Mouse (Mus musculus): ENCODE measurements at regions not wholly inside any gene's neighbourhood (a gene's known extent, or its start where the extent isn't known, plus 50 kb on each side); places are given as distances from the start of the nearest gene placed in this dataset.

DNA sequence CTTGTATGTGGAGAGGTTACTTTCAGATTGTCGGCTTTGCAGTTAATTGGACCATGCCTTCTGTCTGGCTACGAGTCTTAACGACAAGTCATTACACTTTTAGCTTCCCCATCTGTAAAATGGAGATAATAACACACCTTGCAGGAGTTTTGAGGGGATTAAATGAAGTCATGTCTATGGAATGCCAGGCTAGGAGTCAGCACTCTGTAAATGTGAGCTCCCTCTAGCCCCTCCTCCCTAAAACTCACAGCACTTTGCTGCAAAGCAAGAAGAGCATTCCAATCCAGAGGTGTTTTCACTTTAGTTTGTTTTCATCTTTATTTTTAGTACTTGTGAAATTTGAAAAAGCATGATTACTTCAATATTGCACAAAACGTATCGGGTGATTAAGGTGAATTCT is 287.7 kb upstream of the Maf start:
- Histone ChIP-seq H3K79me2 (ENCODE audit: control insufficient read depth, insufficient read depth, low read length, poor library complexity) (no peaks in the 10 kb centered on the region), H3K36me3 (ENCODE audit: control insufficient read depth in 1 of 2, insufficient read depth in 2 of 2, low read length in 2 of 2) (no peaks in the 10 kb centered on the region), H3K27me3 (ENCODE audit: control insufficient read depth in 1 of 2, insufficient read depth in 2 of 2, low read length in 2 of 2) (no peaks in the 10 kb centered on the region), H3K9ac (ENCODE audit: control insufficient read depth, low read depth, low read length, poor library complexity, severe bottlenecking) (no peak overlapping the region), H3K4me1 (ENCODE audit: control insufficient read depth in 1 of 2, insufficient read depth in 2 of 2, low read length in 2 of 2) (no peaks in the 10 kb centered on the region), H3K4me3 (ENCODE audit: control insufficient read depth in 1 of 2, insufficient read depth in 1 of 2, low read depth in 2 of 2, low read length in 2 of 2) (no peak overlapping the region), H3K9me3 (replicated peaks; ENCODE audit: insufficient read depth, low read length) (no peaks in the 10 kb centered on the region), H3K27ac (ENCODE audit: control insufficient read depth, low read depth, low read length) (no peak overlapping the region)
- DNase-seq (ENCODE audit: low read depth, low spot score): no peak
- no peak for TF ChIP-seq POLR2AphosphoS5 (IDR thresholded peaks at IDR 0.05; ENCODE audit: borderline replicate concordance, low read depth, low read length)
- no peak for TF ChIP-seq ETS1 (IDR thresholded peaks at IDR 0.05; ENCODE audit: low read depth, low read length)
- no peak for TF ChIP-seq CTCF (IDR thresholded peaks at IDR 0.05 in 2 of 3, conservative IDR thresholded peaks at IDR 0.05 in 1 of 3; ENCODE audit: control insufficient read depth in 1 of 3, insufficient read depth in 1 of 3, low read depth in 2 of 3, low read length in 3 of 3, poor library complexity in 1 of 3, severe bottlenecking in 1 of 3)
- TF ChIP-seq ZMIZ1 (IDR thresholded peaks at IDR 0.05; ENCODE audit: low read depth, low read length): no peak
- no peak for TF ChIP-seq CHD1 (IDR thresholded peaks at IDR 0.05; ENCODE audit: low read depth, low read length)
- no peak for TF ChIP-seq KAT2A (conservative IDR thresholded peaks at IDR 0.05; ENCODE audit: low read depth, low read length)
- TF ChIP-seq MYC (IDR thresholded peaks at IDR 0.05; ENCODE audit: low read depth, low read length): no peak
- no peak for TF ChIP-seq TCF12 (IDR thresholded peaks at IDR 0.05; ENCODE audit: low read depth, low read length)
- no peak for TF ChIP-seq TBP (IDR thresholded peaks at IDR 0.05; ENCODE audit: low read depth, low read length)
- no peak for TF ChIP-seq BHLHE40 (IDR thresholded peaks at IDR 0.05; ENCODE audit: borderline replicate concordance, low read depth, low read length)
- TF ChIP-seq ZNF384 (IDR thresholded peaks at IDR 0.05; ENCODE audit: low read depth, low read length): no peak
- no peak for TF ChIP-seq SMC3 (IDR thresholded peaks at IDR 0.05; ENCODE audit: low read depth, low read length)
- no peak for TF ChIP-seq MAZ (IDR thresholded peaks at IDR 0.05; ENCODE audit: low read depth, low read length)
- TF ChIP-seq NELFE (IDR thresholded peaks at IDR 0.05; ENCODE audit: low read depth, low read length): no peak

DNA sequence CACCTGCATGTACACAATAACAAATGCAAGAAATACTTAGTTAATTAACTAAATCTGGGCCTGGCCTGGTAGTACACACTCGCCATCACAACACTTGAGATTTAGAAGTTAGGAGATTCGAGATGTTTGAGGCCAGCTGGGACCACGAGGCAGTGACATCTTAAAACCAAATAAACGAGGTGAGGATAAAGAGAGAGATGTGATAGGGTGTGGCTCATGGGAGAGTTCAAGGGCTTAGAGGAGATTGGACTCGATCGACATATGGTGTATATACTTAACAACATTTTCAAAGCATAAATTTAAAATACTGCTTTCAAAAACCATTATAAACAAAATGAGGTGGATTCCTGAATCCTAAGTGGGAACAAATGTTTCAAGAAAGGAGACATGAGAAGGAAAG is 284.4 kb upstream of the Maf start:
- no peaks in the 10 kb centered on the region for H3K9me3 ChIP-seq (replicated peaks; ENCODE audit: insufficient read depth, low read length)
- no peak overlapping the region for H3K4me3 ChIP-seq (ENCODE audit: control insufficient read depth in 1 of 2, insufficient read depth in 1 of 2, low read depth in 2 of 2, low read length in 2 of 2)
- H3K4me1 ChIP-seq (ENCODE audit: control insufficient read depth in 1 of 2, insufficient read depth in 2 of 2, low read length in 2 of 2): no peaks in the 10 kb centered on the region
- no peaks in the 10 kb centered on the region for H3K36me3 ChIP-seq (ENCODE audit: control insufficient read depth in 1 of 2, insufficient read depth in 2 of 2, low read length in 2 of 2)
- no peak for TF ChIP-seq CHD1 (IDR thresholded peaks at IDR 0.05; ENCODE audit: low read depth, low read length)
- no peak for TF ChIP-seq CTCF (IDR thresholded peaks at IDR 0.05 in 2 of 3, conservative IDR thresholded peaks at IDR 0.05 in 1 of 3; ENCODE audit: control insufficient read depth in 1 of 3, insufficient read depth in 1 of 3, low read depth in 2 of 3, low read length in 3 of 3, poor library complexity in 1 of 3, severe bottlenecking in 1 of 3)
- no peak for TF ChIP-seq ZNF384 (IDR thresholded peaks at IDR 0.05; ENCODE audit: low read depth, low read length)
- no peak for TF ChIP-seq SMC3 (IDR thresholded peaks at IDR 0.05; ENCODE audit: low read depth, low read length)
- no peaks in the 10 kb centered on the region for H3K27me3 ChIP-seq (ENCODE audit: control insufficient read depth in 1 of 2, insufficient read depth in 2 of 2, low read length in 2 of 2)
- no peak for DNase-seq (ENCODE audit: low read depth, low spot score)
- H3K9ac ChIP-seq (ENCODE audit: control insufficient read depth, low read depth, low read length, poor library complexity, severe bottlenecking): no peak overlapping the region
- no peaks in the 10 kb centered on the region for H3K79me2 ChIP-seq (ENCODE audit: control insufficient read depth, insufficient read depth, low read length, poor library complexity)
- no peak overlapping the region for H3K27ac ChIP-seq (ENCODE audit: control insufficient read depth, low read depth, low read length)

- Histone ChIP-seq H3K4me3 (ENCODE audit: control insufficient read depth in 1 of 2, insufficient read depth in 1 of 2, low read depth in 2 of 2, low read length in 2 of 2) (no peak overlapping the region), H3K4me1 (ENCODE audit: control insufficient read depth in 1 of 2, insufficient read depth in 2 of 2, low read length in 2 of 2) (no peaks in the 10 kb centered on the region), H3K9ac (ENCODE audit: control insufficient read depth, low read depth, low read length, poor library complexity, severe bottlenecking) (no peak overlapping the region), H3K27me3 (ENCODE audit: control insufficient read depth in 1 of 2, insufficient read depth in 2 of 2, low read length in 2 of 2) (no peaks in the 10 kb centered on the region), H3K79me2 (ENCODE audit: control insufficient read depth, insufficient read depth, low read length, poor library complexity) (no peaks in the 10 kb centered on the region), H3K36me3 (ENCODE audit: control insufficient read depth in 1 of 2, insufficient read depth in 2 of 2, low read length in 2 of 2) (no peaks in the 10 kb centered on the region), H3K9me3 (replicated peaks; ENCODE audit: insufficient read depth, low read length) (no peaks in the 10 kb centered on the region), H3K27ac (ENCODE audit: control insufficient read depth, low read depth, low read length) (no peak overlapping the region)
- TF ChIP-seq RAD21 (IDR thresholded peaks at IDR 0.05; ENCODE audit: low read depth, low read length) (no peak), CHD2 (IDR thresholded peaks at IDR 0.05; ENCODE audit: low read length) (no peak), NELFE (IDR thresholded peaks at IDR 0.05; ENCODE audit: low read depth, low read length) (no peak), ZMIZ1 (IDR thresholded peaks at IDR 0.05; ENCODE audit: low read depth, low read length) (no peak), E2F4 (IDR thresholded peaks at IDR 0.05; ENCODE audit: borderline replicate concordance, low read depth, low read length) (no peak), MAFK (IDR thresholded peaks at IDR 0.05; ENCODE audit: borderline replicate concordance, low read depth, low read length) (no peak), CTCF (IDR thresholded peaks at IDR 0.05 in 2 of 3, conservative IDR thresholded peaks at IDR 0.05 in 1 of 3; ENCODE audit: control insufficient read depth in 1 of 3, insufficient read depth in 1 of 3, low read depth in 2 of 3, low read length in 3 of 3, poor library complexity in 1 of 3, severe bottlenecking in 1 of 3) (no peak), ETS1 (IDR thresholded peaks at IDR 0.05; ENCODE audit: low read depth, low read length) (no peak)
- DNase-seq (ENCODE audit: low read depth, low spot score): no peak
These were observed 275.8 kb upstream of the Maf start for GRCm38 (mm10) chr8:115983397-115983796.

Data from MEL (cell line).